Mouse (Mus musculus) frontal cortex, postnatal 25 days (tissue): Measurements from ENCODE around the gene Noxa1.

Source experiments
- DNase-seq, 2 experiments: peaks; one replicate each; pipeline ENCODE4 v3.0.0; 2022; ENCODE audit warnings: low spot score in 2 of 2

Noxa1 gene

DNA sequence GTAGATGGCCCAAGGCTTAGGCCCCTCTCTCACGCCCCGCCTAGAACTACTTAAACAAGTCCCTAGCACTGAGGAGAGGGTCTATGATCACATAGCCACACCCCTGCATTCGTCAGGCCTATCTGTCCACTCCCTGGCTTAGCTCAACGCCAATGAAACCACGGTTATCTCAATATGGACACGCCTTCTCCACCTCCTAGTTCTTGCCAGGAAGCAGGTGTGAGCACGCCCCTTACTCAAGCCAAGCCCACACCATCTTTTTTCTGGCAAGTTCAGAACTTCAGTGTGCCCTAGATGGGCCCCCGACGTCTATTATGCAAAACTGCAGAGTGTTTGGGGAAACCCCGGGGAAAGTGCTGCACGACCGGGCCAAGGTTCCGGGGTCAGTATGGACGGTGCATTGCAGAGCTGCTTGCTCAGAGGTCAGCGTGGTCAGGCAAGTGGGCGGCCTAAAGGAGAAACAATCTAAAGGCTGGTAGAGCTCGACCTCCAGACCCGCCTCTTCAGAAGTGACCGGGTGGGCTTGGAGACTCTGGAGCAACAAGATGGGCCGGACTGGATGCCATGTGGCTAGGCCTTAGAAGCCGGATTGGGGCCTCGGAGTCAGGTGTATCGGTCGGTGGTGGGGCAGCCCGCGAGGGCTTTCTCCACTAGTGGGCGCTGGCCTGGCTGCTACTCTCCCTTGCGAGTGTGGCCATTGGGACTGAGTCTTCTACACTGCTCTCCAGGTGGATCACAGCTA lies at the start of gene Noxa1:
Gene Noxa1 (minus strand): TSS at position 41 of the 742 bp plus-strand sequence.
- no peak for DNase-seq

DNA sequence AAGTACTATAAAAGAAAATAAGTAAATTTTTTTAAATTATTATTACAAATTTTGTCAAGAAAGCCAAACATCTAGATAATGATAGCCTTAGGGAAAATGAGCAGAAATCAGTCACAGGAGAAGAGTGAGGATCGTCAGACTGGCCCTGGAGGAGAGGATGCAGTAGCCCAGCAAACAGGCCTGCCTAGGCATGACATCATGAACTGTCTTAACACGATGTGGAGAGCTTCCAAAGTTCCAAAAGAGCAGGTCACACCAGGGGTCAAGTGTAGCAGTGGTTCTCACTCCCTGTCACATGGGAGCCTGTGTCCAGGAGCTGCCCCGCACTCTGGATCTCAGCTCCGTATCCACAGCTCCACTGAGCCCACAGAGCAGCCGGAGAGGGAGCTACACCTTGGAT lies 47.0 kb upstream of the Noxa1 start:
- no peak for DNase-seq

DNA sequence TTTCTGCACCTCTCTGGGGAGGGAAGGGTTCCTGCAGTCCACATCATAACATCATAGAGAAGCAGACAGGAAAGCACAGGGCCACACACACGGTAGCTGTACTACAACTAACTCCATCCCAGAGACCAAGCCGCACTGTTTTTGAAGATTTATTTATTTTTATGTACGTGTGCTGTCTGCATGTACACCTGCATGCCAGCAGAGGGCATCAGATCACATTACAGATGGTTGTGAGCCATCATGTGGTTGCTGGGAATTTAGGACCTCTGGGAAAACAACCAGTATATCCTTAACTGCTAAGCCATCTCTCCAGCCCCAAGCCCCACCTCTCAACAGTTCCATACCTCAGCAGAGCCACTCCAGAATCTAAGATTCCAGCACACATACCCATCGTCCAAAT lies 46.2 kb upstream of the Noxa1 start:
- no peak for DNase-seq

DNA sequence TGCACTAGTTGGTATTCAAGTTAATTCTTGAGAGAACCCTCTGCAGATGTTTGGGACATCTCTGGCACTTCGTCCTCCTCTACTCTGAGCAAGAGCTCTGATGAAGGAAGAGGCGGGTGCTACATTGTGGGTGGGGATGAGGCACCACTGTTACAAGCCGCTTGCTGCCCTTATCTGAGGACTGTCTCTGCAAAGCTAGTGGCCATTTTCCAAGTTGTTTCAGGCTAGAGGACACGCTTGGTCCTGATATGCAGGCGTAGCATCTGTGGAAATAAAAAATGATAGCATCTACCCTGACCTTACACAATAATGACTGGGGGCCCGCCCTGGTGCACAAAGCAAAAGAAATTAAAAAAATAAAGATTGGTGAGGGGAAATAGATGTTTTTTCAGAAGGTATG lies 42.9 kb upstream of the Noxa1 start:
- no peak for DNase-seq

DNA sequence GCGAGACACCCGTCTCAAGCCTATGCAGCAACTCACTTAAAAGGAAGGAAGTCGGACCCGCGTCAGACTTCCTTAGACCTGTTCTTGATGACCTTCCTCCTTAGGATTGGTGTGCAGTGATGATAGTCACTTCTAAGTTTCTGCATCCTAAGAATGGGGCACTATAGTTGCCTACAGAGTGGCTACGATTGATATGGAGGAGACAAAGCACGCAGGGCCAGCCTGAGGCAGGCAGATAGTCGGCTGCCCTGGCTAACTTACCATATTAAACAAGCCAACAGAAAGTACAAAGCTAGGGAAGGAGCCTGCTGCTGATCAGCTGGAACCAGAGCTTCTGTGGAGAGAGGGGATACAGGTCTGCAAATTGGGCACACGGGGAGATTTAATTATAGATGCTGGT lies 36.7 kb upstream of the Noxa1 start:
- no peak for DNase-seq

DNA sequence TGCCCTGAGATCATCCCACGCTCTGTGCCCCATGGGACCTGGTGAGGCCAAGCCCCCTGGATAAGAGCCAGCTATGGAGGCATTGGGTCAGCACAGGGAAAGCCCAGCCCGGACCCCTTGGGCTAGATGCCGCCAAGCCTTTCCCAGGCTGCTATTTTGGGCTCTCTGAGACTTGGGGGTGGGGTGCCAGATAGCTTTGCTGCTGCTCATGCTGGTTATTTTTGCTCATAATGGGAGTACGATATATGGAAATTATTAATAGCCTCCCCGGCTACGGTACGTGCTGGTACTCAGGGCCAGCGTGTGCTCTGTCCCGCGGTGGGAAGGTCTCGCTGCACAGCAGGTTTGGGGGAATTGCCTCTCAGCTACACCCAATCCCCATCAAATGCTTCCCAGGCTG lies 33.1 kb upstream of the Noxa1 start:
- DNase-seq: no peak

DNA sequence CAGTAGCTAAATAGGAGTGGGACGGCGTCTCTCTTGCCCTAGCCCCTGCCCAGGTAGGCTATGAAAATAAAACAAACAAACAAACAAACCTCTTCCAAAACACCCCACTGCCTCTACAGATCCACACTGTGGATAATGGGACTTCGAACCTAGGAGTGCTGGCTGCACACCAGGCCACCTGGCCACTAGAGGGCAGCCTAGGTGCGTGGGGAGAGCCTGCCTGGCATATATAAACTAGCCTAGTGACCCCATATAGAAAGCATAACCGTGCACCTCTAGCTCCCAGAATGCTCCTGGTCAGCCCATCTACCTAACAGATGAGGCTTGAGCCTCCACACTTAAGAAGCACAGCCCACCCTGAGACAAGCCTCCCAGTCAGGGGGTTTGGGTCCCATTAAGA lies 32.3 kb upstream of the Noxa1 start:
- DNase-seq: peak in 1 of 2 experiments; percentile 15

DNA sequence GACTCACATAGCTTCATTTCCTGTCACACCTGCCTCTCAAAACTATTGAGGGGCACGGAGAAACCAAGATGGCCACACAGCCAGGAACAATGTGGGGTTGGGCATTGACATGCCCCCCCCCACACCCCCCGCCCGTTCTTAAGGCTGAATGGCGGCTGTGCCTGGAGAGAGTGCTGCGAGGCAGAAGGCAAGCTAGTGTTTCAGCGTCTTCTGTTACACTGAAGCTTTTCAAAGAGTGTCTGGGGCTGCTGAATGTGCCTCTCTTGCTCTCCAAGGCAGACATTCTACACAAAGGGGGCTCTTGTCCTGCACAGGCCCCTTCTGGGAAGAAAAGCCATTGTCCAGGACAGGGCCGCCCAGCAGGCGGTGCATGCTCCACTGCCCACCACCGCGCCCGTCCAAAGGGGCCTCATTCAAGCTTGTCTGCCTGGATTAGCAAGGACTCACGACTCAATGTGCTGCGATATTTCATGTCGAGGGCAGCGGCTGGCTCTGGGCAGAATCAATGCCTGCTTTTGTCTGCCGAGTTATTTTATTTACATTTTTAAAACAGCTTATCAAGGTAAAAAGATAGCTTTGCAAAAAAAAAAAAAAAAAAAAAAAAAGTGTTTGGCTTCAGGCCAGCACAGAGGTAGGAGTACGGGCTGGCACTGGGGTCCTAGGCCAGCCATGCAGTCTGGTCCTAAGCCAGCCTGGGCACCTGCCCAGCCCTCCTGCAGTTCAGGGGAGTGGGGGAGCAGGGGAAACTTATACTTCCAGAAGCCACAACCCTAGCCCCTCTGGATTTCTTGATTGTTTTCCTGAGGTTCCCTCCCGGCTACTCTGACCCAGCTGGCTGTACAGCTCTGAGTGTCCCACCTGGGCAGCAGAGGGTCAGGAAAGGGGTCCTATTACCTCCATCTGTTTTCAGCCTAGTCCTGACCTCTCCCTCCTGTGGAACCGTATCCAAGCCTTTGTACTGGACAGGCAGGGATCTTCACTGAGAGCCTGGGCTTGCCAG lies 31.4 kb upstream of the Noxa1 start:
- DNase-seq: peak in 1 of 2 experiments; percentile 9

DNA sequence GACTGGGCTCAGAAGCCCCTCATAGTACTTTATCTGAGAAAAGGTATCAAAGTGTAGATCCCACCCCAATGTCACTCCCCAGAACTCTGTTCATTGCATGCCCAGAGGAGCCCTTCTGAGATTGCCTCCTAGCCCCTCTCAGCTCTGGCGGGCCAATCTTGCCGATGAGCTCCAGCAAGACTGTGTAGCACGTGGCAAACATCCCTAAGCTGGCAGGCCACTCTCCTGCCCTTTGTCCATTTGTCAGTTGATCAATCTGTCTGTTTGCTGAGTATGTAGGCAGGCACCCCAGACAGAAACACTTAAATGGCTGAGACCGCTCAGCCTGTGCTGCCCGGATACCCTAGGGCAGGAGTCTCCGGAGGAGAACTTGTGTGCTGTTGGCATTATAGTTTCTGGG lies 30.2 kb upstream of the Noxa1 start:
- DNase-seq: no peak

DNA sequence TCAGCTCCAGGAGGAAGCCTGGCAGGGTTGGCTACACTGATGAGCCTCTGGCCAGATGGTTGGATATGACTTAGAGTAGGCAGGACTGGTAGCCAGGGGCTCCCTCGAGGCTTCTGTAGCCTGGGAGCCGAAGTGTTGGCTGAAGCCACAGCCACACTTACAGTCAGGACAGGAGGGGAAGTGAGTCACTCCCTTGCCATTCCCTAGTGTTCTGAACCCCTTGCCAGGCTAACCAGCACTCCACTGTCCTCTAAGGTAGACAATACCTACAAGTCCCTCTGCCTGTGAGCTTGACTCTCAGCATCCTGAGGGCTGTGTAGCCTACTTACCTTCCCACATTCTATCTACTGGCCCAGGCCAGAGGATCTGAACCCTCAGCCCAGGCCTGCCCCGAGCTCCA lies 29.5 kb upstream of the Noxa1 start:
- no peak for DNase-seq

DNA sequence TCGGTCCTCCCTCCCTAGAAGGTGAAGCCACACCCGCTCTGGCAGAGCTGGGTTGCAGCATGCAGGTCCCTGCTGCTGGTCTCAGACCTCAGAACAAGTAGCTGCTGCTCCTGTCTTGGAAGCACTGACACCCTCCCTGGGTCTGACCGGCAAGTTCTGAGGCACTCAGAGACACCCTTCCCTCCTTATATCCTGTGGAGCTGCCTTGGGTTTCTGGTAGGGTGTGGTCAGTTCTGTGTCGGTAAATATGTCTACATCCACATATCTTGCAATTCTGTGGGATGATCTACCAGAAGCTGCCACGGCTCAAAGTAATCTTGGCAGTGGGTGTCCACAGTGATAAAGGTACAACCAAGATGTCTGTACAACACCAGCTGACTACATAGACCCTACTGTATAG lies 28.6 kb upstream of the Noxa1 start:
- no peak for DNase-seq

DNA sequence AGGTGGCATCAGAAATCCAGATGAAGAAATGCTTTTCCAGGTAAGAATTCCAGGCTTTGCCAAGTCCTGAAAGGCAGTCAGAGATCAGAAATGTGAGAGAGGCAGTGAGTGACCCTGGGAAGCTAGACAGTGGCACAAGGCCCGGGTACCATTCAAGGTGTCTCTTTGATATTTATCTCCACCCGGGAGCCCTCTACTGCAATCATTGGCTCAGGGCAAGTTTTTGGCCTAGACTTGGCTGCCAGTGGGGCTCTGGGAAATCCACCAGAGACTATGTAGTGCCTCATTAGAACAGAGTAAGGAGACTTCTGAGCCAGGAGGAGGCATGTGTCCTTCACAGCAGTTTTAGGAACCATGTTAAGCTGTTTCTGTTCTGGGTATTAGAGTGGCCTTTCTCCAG lies 27.7 kb upstream of the Noxa1 start:
- DNase-seq: no peak

DNA sequence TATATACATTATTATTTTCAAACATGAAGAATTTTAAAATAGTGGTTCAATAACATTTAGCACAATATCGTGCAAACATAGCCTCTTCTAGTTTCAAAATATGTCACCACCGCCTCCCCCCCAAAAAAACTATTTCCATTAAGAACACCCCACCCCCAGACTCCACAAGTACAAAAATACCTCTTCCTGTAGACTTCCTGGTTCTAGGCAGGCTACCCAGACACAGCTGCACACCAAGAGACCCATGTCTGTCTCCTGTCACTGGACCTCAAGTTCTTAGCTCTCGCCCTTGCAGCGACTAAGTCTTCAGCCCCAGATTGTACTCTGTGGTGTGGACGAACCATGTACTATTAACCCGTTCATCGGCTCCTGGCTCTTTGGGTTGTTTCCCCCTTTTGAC lies 26.0 kb upstream of the Noxa1 start:
- DNase-seq: no peak

DNA sequence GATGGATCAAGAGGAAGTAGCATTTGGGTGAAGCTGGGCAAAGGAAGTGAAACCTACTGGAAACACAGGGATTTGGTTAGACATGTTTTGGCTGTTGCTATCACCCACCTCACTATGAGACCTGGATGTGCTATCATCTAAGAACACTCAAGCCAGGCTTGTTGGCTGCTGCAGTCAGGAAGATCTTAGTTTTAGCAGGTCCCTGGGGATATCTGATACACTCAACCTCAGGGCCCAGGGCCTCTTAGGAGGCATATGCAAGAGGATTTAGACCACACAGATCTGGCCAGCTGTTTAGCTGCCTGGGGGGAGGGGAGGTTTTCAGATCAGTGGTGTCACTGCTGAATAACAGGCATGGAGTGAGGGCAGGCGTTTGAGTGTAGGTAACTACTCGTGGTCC lies 20.5 kb upstream of the Noxa1 start:
- no peak for DNase-seq

DNA sequence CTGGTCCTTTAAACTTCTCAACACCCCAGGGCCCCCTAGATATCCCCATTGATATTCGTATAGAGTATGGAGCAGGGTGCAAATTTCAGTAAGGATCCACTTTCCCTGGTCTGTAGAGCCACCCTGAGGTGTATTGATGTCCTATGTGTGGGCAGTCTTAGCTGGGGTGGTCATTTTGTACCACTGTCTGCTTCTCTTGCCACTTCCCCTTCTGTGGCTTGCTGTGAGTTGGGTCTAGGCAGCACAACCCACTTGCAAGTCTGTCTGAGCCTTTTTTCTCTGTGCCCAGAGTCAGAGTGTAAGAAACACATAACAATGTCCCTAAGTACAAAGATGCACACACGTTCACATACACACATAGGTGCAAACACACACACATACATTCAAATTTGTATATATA lies 19.4 kb upstream of the Noxa1 start:
- DNase-seq: no peak

DNA sequence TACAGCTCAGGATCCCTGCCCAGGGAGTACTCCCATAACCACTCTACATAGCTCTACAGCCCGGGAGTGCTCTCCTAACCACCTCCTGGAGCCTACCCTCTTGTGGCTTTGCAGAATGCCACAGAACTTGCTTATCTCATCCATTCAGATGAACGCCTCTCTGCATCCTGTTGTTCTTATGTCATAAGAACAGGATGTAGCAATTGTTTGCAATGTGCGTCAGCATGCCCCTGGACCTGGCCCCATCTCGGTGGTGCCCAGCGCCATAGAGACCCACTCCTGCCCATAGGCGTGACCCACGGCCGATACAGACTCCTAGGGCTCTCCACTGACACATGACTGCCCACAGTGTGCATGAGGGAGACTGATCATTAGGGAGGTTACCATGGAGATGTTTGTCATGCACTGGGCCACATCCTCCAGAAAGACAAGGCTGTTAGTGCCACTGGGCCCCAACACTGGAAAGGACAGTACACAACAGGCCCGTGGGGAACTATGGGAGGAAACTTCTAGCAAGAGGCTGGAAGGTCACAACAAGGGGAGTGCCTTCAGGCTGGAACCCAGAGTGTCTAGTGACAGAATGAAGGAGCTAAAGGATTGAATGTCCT lies 16.3 kb upstream of the Noxa1 start:
- DNase-seq: no peak

DNA sequence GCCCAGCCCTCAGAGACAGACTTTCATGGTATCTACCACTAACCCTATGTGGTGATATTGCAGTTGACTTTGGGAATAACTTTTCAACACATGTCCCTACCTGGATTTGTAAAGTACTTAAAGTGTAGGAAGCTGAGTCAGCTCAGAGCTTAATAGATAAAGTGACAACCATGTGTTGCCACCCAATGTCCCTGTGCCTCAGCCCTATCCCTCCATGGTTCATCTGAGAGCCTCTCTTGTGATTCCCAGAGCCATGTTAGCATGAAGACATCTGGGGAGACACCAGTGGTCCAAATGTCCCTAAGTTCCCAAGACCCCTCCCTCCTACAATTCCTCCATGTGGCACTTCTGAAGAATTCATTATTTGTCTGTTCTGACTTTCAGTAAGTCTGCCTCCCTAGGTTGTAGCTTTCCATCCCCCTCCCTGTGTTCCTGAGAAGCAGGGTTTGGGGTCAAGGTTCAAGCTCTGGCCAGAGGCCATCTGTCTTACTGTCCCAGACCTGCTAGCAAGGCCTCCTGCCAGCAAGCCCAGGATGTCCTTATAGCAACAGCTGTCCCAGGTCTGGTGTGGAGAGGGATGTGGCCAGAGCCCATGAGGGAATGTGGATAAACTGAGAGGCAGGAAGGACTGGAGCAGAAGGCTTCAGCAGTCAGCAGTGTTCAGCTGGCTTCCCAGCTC lies 15.7 kb upstream of the Noxa1 start:
- DNase-seq: no peak

DNA sequence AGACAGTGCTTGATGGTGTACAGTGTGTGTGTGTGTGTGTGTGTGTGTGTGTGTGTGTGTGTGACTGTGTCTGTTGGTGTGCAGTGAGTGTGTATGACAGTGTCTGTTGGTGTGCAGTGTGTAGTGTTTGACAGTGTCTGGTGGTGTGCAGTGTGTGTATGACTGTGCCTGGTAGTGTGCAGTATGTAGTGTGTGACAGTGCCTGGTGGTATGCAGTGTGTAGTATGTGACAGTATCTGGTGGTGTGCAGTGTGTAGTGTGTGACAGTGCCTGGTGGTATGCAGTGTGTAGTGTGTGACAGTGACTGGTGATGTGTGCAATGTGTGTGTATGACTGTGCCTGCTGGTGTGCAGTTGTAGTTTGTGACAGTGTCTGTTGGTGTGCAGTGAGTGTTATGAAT lies 14.5 kb upstream of the Noxa1 start:
- DNase-seq: no peak

DNA sequence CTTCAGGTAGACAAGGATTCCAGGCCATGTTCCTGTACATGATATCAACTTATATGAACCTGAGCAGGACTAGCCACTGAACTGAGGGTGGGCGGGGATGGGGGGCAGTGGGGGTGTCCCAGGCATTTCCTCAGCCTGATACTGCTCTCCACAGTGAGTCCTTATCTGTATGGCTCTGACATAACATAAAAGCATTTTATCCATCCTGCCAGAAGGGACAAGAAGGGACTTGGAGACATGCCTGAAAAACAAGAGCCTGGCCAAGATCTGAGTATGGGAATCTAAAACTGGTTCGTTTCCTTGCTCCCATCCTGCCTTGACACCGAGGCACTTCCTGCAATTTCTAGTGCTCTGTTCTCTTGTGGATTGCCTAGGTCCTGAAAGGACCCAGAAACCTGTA lies 11.1 kb upstream of the Noxa1 start:
- no peak for DNase-seq

DNA sequence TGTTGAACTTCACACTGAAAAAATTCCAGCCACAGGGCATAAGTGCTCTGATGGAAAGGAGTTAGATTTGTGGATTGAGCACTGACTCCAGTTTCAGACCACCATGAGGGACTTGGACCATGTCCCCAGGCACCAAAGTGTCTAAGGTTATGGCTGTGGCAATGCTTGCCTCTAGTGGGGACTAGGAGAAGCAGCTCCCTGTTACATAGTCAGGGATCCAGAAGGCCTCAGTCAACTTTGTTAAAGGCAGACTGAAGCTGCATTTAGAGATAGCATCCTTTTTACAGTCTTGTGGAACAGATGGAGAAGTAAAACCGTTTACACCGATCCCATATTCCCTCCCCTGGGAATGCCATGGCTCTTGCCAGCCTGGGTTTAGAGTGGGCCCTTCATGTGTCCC lies 9.2 kb upstream of the Noxa1 start:
- DNase-seq: no peak

DNA sequence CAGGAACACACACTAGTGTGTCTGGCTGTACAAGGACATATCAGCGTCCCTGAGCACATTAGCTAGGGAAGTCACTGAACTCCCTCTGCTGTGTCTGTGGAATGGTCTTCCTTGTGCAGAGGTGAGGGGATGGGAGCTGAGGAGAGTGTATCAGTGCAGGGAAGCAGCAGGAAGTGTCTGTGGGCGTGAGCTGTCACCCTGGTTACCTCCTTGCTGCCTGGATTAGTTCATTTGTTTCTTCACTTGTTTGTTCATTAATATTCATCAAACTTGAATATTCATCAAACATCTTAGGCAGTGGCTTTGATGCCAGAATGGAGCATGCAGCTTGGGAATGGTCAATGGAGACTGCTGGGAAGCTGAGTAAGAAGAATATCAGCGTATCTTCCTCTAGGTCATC lies 4.8 kb upstream of the Noxa1 start:
- no peak for DNase-seq

DNA sequence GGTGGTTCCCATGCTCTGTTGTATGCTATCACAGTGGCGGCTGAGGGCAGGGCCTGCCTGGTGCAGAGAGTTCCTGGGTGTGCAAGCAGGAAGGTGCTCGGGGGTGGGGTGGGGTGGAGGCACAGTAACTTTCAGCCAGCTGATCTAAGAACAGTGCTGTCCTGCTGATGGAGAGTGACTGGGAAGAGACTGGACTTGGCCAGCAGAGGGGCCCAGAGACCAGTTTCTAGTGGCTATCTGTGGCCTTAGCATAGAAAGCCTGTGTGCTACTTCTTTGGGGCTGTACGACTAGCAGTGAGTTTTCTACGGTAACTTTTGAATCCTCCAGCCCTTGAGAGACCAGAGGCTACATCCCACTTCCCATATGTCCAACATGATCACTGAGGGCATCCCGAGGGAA lies 4.0 kb upstream of the Noxa1 start:
- DNase-seq: peak; percentile 12 to 21
